Mouse (Mus musculus) heart, embryonic 14.5 days (tissue): ENCODE data around the gene Vamp5. TPM values are rescaled to one million over a fixed set of nuclear protein-coding genes. Genes with fewer than 3 reads are reported as not detected.

Experiments
- ATAC-seq: fragments of 200-750 bp; cut with Nextera tagmentation; 2 replicates; pipeline ENCODE4 v1.8.0; 2017; ENCODE audit warnings: low read depth, moderate TSS enrichment; ENCODE audit not compliant: insufficient number of reproducible peaks, insufficient read depth, low FRiP score
- H3K27ac ChIP-seq, 2 experiments: fragments of 200-500 bp in 1 of 2; fragments of 300-500 bp in 1 of 2; sonication (generic) in 1 of 2; replicated peaks in 1 of 2; 2 replicates each; pipeline ENCODE4 v1.5.1; 2012 to 2014; ENCODE audit warnings: low read depth in 2 of 2, low read length in 2 of 2, control low read depth in 1 of 2, mild to moderate bottlenecking in 1 of 2, mixed read lengths in 1 of 2; ENCODE audit not compliant: control insufficient read depth in 1 of 2, insufficient read depth in 1 of 2
- H3K27me3 ChIP-seq: fragments of 300-500 bp; sonication (generic); 2 replicates; pipeline ENCODE4 v1.6.1; 2014; ENCODE audit warnings: mild to moderate bottlenecking, low read length, control low read depth; ENCODE audit not compliant: control insufficient read depth, insufficient read depth
- H3K36me3 ChIP-seq: fragments of 300-500 bp; sonication (generic); 2 replicates; pipeline ENCODE4 v1.6.1; 2014; ENCODE audit warnings: mild to moderate bottlenecking, control low read depth, low read length, mixed read lengths; ENCODE audit not compliant: control insufficient read depth, insufficient read depth
- H3K4me1 ChIP-seq, 2 experiments: fragments of 200-500 bp in 1 of 2; fragments of 300-500 bp in 1 of 2; sonication (generic) in 1 of 2; 2 replicates each; pipeline ENCODE4 v1.6.1; 2012 to 2014; ENCODE audit warnings: low read length in 2 of 2, control low read depth in 1 of 2, mixed read lengths in 1 of 2; ENCODE audit not compliant: control insufficient read depth in 2 of 2, insufficient read depth in 2 of 2
- H3K4me2 ChIP-seq: fragments of 300-500 bp; sonication (generic); 2 replicates; pipeline ENCODE4 v1.6.1; 2014; ENCODE audit warnings: mild to moderate bottlenecking, low read length
- H3K4me3 ChIP-seq, 2 experiments: fragments of 200-500 bp in 1 of 2; fragments of 300-500 bp in 1 of 2; sonication (generic) in 1 of 2; 2 replicates each; pipeline ENCODE4 v1.5.1; 2012 to 2014; ENCODE audit warnings: low read length in 2 of 2, mild to moderate bottlenecking in 2 of 2, control low read depth in 1 of 2, low read depth in 1 of 2, moderate library complexity in 1 of 2; ENCODE audit not compliant: control insufficient read depth in 1 of 2, insufficient read depth in 1 of 2
- H3K9ac ChIP-seq: fragments of 300-500 bp; sonication (generic); 2 replicates; pipeline ENCODE4 v1.6.1; 2014; ENCODE audit warnings: mild to moderate bottlenecking, low read length
- H3K9me3 ChIP-seq: fragments of 300-500 bp; sonication (generic); 2 replicates; pipeline ENCODE4 v1.6.1; 2016; ENCODE audit warnings: low read length, control low read depth; ENCODE audit not compliant: control insufficient read depth
- WGBS: fragments of 180-500 bp; shearing (Covaris S2); extraction: QIAGEN DNeasy Blood & Tissue Kit; methylation state at CpG from one replicate; pipeline ENCODE4 v1.1.7; 2014; 5-methylcytosine and 5-hydroxymethylcytosine counted together
- polyA plus RNA-seq: library from polyadenylated mRNA; unstranded; fragments of >200 nt; fragmentation: Nextera tagmentation; extraction: Ambion mirVana; gene quantifications from 2 replicates; pipeline ENCODE4 v1.2.1, GENCODE M21; 2014

Vamp5 gene
- polyA plus RNA-seq, 1 experiment from 2014 or later: 61.9 TPM

DNA sequence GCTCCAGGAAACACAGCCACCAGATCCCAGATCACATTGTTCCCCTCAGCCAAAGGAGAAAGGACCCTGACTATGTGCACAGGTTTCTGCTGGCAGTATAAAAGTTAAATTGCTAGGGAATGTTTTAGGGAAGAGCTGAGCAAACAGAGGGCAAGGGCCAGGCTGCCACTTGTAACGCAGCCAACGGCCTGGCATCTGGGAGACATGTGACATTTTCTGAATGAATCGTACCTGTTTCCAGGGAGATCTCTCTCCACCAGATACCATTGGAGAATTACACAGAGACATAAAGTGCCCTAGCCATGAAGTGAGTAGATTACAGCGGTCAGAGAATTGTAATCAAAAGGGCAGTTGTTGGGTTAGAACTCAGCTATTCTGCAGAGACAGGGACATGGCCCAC, 7.1 kb downstream of the Vamp5 start:
- H3K9me3 ChIP-seq: no peaks in the 10 kb centered on the region
- no peak overlapping the region for H3K4me2 ChIP-seq
- H3K36me3 ChIP-seq: peaks cover 10% of the 10 kb centered on the region
- H3K4me3 ChIP-seq: no peak overlapping the region
- peaks cover 23 to 28% of the 10 kb centered on the region in 2 experiments for H3K4me1 ChIP-seq
- WGBS: 77% methylated on average over 4 of the region's 4 CpGs
- no peaks in the 10 kb centered on the region for H3K27me3 ChIP-seq
- no peak for ATAC-seq
- no peak overlapping the region for H3K9ac ChIP-seq
- peak overlapping the region in 1 of 2 experiments; percentile 82; a peak in 2 of 4 replicates for H3K27ac ChIP-seq

GRCm38 (mm10) chr6:72371571-72371970, 8.7 kb downstream of the Vamp5 start:
- H3K36me3 ChIP-seq: peaks cover 10% of the 10 kb centered on the region
- WGBS: 23% methylated on average over 1 of the region's 1 CpGs
- peak overlapping the region; percentile 79 to 82 for H3K27ac ChIP-seq
- no peaks in the 10 kb centered on the region for H3K27me3 ChIP-seq
- ATAC-seq: no peak
- peaks cover 23 to 28% of the 10 kb centered on the region in 2 experiments for H3K4me1 ChIP-seq
- H3K9ac ChIP-seq: peak overlapping the region; percentile 26; the same call in 1 of the 2 replicates
- no peak overlapping the region for H3K4me3 ChIP-seq
- H3K9me3 ChIP-seq: no peaks in the 10 kb centered on the region
- H3K4me2 ChIP-seq: 0 out of 2 replicates have a peak overlapping the region, but pooled peaks have one; percentile 7

DNA sequence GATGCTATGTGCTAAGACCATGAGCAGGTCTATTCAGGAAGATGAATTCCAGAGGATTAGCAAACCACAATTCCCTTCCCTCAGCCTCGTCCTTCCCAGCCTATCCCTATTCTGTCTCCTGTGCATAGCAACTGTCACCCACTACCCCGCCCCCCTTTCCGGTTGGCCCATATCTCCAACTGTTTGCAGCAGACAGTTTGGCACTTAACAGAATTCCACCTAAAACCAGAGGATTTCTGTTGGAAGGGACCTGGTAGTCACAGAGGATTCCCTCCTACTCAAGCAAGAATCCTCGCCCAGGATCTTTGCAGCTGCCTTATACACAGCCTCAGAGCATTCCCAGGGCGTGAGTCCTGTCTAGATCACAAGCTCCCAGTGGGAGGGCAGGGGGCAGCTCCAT, 9.1 kb downstream of the Vamp5 start:
- ATAC-seq: 0 out of 2 replicates have a peak, but pooled peaks have one; percentile 13
- peak overlapping the region; percentile 26 for H3K9ac ChIP-seq

GRCm38 (mm10) chr6:72370091-72370490, 10.2 kb downstream of the Vamp5 start:
- WGBS: 74% methylated on average over 12 of the region's 12 CpGs

More for the DNA sequence above, 9.1 kb downstream of the Vamp5 start:
- H3K4me2 ChIP-seq: 0 out of 2 replicates have a peak overlapping the region, but pooled peaks have one; percentile 7
- WGBS: 27% methylated on average over 5 of the region's 5 CpGs
- peaks cover 10% of the 10 kb centered on the region for H3K36me3 ChIP-seq
- peaks cover 23 to 28% of the 10 kb centered on the region in 2 experiments for H3K4me1 ChIP-seq
- H3K27ac ChIP-seq: peak overlapping the region; percentile 79 to 82
- no peaks in the 10 kb centered on the region for H3K27me3 ChIP-seq
- no peak overlapping the region for H3K4me3 ChIP-seq
- H3K9me3 ChIP-seq: no peaks in the 10 kb centered on the region

GRCm38 (mm10) chr6:72369557-72369956, 10.7 kb downstream of the Vamp5 start:
- Histone ChIP-seq H3K4me1 (peaks cover 23 to 28% of the 10 kb centered on the region in 2 experiments), H3K9me3 (no peaks in the 10 kb centered on the region), H3K27me3 (no peaks in the 10 kb centered on the region), H3K36me3 (peaks cover 10% of the 10 kb centered on the region), H3K4me3 (no peak overlapping the region), H3K4me2 (no peak overlapping the region), H3K27ac (peak overlapping the region in 1 of 2 experiments; percentile 82; a peak in 1 of 4 replicates), H3K9ac (no peak overlapping the region)
- 68% methylated on average over 4 of the region's 4 CpGs for WGBS
- ATAC-seq: no peak

More at GRCm38 (mm10) chr6:72370091-72370490, 10.2 kb downstream of the Vamp5 start:
- Histone ChIP-seq H3K27me3 (no peaks in the 10 kb centered on the region), H3K4me2 (no peak overlapping the region), H3K4me3 (no peak overlapping the region), H3K27ac (peak overlapping the region; percentile 31 to 82; a peak in 2 of 4 replicates), H3K36me3 (peaks cover 10% of the 10 kb centered on the region), H3K9ac (no peak overlapping the region), H3K9me3 (no peaks in the 10 kb centered on the region), H3K4me1 (peaks cover 23 to 28% of the 10 kb centered on the region in 2 experiments)
- ATAC-seq: no peak

DNA sequence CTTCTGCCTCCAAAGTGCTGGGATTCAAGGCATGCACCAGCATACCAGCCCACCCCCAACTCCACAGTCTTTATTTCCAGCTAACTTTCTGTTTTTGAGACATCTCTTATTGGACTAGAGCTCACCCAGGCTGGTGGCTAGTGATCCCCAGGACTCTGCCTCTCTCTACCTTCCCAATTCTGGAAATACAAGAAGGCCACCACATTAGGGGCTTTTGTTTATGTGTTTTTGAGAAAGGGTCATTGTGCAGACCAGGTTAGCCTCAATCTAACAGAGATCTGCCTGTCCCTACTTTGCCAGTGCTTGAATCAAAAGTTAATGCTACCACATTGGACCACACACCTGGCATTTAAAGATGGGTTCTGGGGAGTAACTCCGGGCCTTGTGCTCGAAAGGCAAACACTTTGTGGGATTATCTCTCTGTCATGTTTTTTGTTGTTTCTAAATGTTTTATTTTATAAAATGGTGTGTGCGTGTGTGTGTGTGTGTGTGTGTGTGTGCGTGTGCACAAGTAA, 12.8 kb downstream of the Vamp5 start:
- no peaks in the 10 kb centered on the region for H3K27me3 ChIP-seq
- no peaks in the 10 kb centered on the region for H3K9me3 ChIP-seq
- peaks cover 10% of the 10 kb centered on the region for H3K36me3 ChIP-seq
- no peak for ATAC-seq
- 80% methylated on average over 4 of the region's 4 CpGs for WGBS
- H3K4me1 ChIP-seq: peaks cover 15 to 17% of the 10 kb centered on the region in 2 experiments
- H3K4me3 ChIP-seq: no peak overlapping the region
- H3K9ac ChIP-seq: no peak overlapping the region
- H3K27ac ChIP-seq: no peak overlapping the region
- no peak overlapping the region for H3K4me2 ChIP-seq

DNA sequence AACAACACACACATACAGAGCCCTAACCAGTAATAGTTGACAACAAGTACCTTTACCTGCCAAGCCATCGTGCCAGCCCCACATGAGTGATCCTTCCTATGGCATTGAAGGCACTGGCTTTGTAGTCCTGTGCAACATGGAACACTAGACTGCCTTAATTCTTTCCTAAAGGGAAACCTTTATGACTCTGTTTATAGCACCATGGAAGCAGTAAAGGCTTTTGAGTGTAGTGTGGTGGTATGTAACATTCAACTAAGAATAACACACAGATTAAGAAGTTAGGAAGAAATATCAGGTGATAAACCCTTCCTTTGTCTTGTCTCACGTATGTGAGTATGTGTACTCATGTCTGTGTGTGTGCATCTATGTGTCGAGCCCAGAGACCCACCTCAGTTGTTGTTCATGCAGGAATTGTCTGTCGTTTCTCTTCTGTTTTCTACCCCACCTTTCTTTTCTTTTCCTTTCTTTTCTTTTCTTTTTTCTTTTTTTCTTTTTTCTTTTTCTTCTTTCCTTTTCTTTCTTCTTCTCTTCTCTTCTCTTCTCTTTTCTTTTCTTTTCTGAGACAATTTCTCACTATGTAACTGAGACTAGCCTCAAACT, 13.3 kb downstream of the Vamp5 start, which contains the start of gene Rnf181:
Gene Rnf181, minus strand, starts transcription at position 113 of the 600 bp plus-strand sequence.
- Histone ChIP-seq H3K9me3 (no peaks in the 10 kb centered on the region), H3K9ac (no peak within 1 kb of the TSS), H3K4me1 (peaks cover 15 to 17% of the 10 kb centered on the region in 2 experiments), H3K27ac (no peak within 1 kb of the TSS), H3K27me3 (no peaks in the 10 kb centered on the region), H3K4me3 (no peak within 1 kb of the TSS), H3K4me2 (no peak within 1 kb of the TSS), H3K36me3 (peaks cover 10% of the 10 kb centered on the region)
- 73% methylated on average over 4 of the region's 4 CpGs for WGBS
- ATAC-seq: no peak
